Mouse (Mus musculus): ENCODE results near the gene Snapc2. TPM values are rescaled to one million over a fixed set of nuclear protein-coding genes. Genes with fewer than 3 reads are reported as not detected.
A peak's percentile ranks its signal among the peaks of the same experiment; 100 is the strongest.

Gene Snapc2
- total and polyA plus RNA-seq, 2 experiments from 2014 or later: 56.8 to 65.5 TPM

DNA sequence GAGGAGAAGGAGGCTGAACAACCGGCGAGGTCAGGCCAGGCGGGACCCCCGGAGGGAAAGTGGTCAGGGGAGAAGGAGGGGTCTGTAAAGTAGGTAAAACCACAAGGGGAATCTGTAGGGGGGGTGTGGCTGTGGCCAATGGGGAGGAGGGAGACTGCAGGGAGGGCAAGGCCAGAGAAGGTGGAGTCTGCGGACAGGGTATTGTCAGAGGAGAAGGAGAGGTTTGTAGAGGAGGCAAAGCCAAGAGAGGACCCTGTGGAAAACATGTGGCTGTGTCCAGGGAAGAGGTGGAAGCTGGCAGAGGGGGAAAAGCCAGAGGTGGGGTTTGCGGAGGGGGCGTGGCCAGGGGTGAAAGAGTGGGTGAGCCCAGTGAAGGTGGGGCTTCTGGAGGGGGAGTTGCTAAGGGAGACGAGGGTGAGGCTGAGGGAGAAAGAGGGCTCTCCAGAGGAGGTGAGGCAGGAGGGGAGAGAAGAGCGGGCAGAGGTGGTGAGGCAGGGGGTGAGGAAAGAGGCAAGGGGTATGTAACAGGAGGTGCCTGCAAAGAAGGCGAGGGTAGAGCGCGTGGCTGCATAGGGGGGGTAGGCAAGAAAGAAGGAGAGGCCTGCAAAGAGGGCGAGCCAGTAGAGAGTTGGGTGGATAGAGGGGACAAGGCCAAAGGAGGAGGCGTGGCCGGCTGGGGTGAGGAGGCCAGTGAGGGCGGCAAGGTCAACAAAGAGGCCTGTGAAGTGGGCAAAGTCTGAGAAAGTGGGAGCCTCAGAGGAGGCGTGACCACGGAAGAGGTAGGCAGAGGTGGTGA is 39.5 kb upstream of the Snapc2 start:
- H3K27ac ChIP-seq (ENCODE audit: low read depth, low read length): 0 out of 2 replicates have a peak overlapping the region, but pooled peaks have one; percentile 57
- peak overlapping the region; percentile 56 for H3K9ac ChIP-seq
- H3K36me3 ChIP-seq (ENCODE audit: insufficient read depth): peaks cover 20% of the 10 kb centered on the region
- no peaks in the 10 kb centered on the region for H3K27me3 ChIP-seq (ENCODE audit: insufficient read depth, low read length)
- peak overlapping the region; percentile 39 for H3K4me3 ChIP-seq (ENCODE audit: low read depth, low read length)
- WGBS: 13% methylated on average over 18 of the region's 18 CpGs
- peaks cover 26% of the 10 kb centered on the region for H3K4me1 ChIP-seq (ENCODE audit: insufficient read depth)
- no peak for TF ChIP-seq CTCF (IDR thresholded peaks at IDR 0.05; ENCODE audit: low read depth)
- DNase-seq (peak; percentile 50), ATAC-seq (peak; percentile 1; the same call in 1 of the 2 replicates)
- H3K9me3 ChIP-seq (ENCODE audit: low read length): no peaks in the 10 kb centered on the region
- H3K4me2 ChIP-seq (ENCODE audit: low read depth): peak overlapping the region; percentile 85

DNA sequence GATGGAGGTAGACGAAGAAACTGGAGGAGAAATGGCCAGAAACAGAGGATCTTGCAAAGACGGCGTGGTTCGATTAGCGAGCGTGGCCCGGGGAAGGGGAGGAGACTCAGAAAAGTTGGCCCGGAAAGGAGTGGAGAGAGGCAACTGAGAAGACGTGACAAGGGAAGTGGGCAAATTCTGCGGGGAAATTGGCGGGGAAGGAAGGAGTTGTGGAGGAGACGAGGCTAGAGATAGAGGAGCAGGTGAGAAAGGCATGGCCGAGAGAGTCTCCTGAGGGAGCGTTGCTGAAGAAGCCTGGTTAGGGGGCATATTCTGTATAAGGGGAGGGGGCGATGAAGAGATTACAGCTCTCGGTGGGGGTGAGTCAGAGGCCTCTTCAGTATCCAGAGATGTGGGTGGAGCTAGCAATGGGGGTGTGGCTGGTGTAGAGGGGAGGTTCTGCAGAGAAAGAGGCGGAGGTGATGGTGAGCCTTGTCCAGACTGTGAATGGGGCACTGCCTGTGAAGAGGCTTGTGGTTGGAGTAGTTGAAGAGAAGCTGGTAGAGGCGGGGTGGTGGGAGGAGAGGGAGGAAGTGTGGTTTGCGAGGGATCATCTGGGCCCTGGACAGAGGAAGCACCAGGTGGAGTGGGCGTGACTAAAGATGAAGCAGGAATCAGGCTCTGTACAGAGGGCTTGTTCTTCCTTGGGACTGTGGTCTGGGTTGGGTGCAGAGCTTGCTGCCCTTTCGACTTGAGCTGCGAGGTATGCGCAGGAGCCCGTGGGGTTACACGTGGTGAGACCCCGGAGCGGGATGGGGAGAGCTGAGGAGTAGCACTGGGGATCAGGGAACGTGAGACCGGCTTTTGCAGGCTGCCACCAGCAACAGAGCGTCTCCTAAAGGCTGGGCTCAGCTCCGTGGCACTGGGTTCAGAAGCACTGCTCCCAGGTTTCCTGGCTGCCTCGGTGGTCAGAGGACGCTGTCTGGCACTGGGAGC is 38.6 kb upstream of the Snapc2 start:
- Histone ChIP-seq H3K9ac (peak overlapping the region; percentile 56; the same call in 1 of the 2 replicates), H3K36me3 (ENCODE audit: insufficient read depth) (peaks cover 20% of the 10 kb centered on the region), H3K9me3 (ENCODE audit: low read length) (no peaks in the 10 kb centered on the region), H3K4me2 (ENCODE audit: low read depth) (peak overlapping the region; percentile 85), H3K27ac (ENCODE audit: low read depth, low read length) (0 out of 2 replicates have a peak overlapping the region, but pooled peaks have one; percentile 9), H3K4me3 (ENCODE audit: low read depth, low read length) (peak overlapping the region; percentile 39; the same call in 1 of the 2 replicates), H3K4me1 (ENCODE audit: insufficient read depth) (peaks cover 26% of the 10 kb centered on the region), H3K27me3 (ENCODE audit: insufficient read depth, low read length) (no peaks in the 10 kb centered on the region)
- no peak for TF ChIP-seq CTCF (IDR thresholded peaks at IDR 0.05; ENCODE audit: low read depth)
- DNase-seq: no peak
- WGBS: 21% methylated on average over 33 of the region's 33 CpGs
- no peak for ATAC-seq

DNA sequence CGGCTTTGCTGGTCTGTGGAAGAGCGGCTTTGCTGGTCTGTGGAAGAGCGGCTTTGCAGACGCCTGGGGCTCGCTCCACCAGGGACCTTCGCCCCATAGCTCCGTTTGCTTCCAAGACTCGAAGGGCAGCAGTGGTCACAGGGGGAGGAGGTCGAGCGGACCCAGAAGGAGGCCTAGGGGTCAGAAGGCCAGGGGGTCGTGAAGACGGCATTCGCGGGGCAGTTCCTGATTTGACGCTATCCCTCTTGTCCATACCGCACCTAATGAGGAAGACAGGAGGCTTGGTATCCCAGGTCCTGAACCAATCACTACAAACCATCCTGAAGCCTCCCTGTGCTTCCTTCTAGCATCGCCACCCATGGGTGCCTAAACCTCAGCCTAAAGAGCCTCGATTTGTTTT is 36.6 kb upstream of the Snapc2 start:
- DNase-seq: no peak
- Histone ChIP-seq H3K4me3 (ENCODE audit: low read depth, low read length) (peak overlapping the region; percentile 82), H3K4me1 (ENCODE audit: insufficient read depth) (peaks cover 26% of the 10 kb centered on the region), H3K4me2 (ENCODE audit: low read depth) (peak overlapping the region; percentile 85), H3K36me3 (ENCODE audit: insufficient read depth) (peaks cover 4% of the 10 kb centered on the region; the same call in 1 of the 2 replicates), H3K9ac (peak overlapping the region; percentile 95), H3K27me3 (ENCODE audit: insufficient read depth, low read length) (no peaks in the 10 kb centered on the region), H3K27ac (ENCODE audit: low read depth, low read length) (peak overlapping the region; percentile 96), H3K9me3 (ENCODE audit: low read length) (no peaks in the 10 kb centered on the region)
- WGBS: 4% methylated on average over 18 of the region's 18 CpGs
- ATAC-seq: peak; percentile 12
- no peak for TF ChIP-seq CTCF (IDR thresholded peaks at IDR 0.05; ENCODE audit: low read depth)

DNA sequence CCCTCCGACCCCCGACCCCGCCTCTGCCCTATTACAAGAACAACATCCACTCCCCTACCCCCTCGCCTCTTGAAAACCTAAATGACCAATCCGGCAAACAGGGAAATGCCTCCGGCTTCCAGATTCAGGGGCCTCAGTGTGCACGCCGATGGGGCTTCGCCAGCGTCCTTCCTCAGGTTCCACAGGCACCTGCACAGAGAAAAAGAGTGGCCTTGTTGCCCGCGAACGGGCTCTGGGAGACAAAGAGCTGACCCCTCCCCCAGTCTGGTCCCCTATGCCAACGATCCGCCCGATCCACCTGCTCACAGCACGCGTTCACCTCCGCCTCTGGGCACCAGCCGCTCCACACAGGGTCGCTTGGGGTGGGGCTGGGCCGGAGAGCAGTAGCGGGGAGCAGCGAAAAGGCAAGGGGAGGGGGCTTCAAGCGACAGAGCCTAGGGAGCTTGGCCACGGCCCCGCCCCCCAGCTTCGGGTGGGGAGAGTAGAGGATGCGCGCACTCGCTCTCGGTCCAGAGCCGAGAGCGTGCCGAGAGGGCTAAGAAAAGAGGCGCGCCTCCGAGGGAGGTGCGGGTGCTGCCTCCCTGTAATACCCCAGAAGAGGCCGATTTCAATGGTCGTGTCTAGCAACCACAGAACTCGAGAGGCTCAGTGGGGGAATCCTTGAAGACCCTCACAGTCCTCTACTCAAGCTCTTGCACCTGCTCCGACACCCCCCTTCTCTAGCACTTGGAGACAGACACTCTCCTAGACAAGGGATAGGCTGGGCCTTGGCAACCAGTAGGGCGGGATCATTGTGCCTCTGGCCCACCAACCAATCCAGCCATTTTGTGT is 35.9 kb upstream of the Snapc2 start, which contains the start of gene Prr36:
Gene Prr36 (minus strand): TSS at position 669 of the 831 bp plus-strand sequence.
- WGBS: under 1% methylated on average over 43 of the region's 44 CpGs
- ATAC-seq (peak; percentile 94), DNase-seq (peak; percentile 91)
- Histone ChIP-seq H3K9ac (peak within 1 kb of the TSS; percentile 95), H3K36me3 (ENCODE audit: insufficient read depth) (peaks cover 4% of the 10 kb centered on the region; the same call in 1 of the 2 replicates), H3K9me3 (ENCODE audit: low read length) (no peaks in the 10 kb centered on the region), H3K27ac (ENCODE audit: low read depth, low read length) (peak within 1 kb of the TSS; percentile 96), H3K27me3 (ENCODE audit: insufficient read depth, low read length) (no peaks in the 10 kb centered on the region), H3K4me2 (ENCODE audit: low read depth) (peak within 1 kb of the TSS; percentile 85), H3K4me1 (ENCODE audit: insufficient read depth) (peaks cover 26% of the 10 kb centered on the region), H3K4me3 (ENCODE audit: low read depth, low read length) (peak within 1 kb of the TSS; percentile 82)
- no peak for TF ChIP-seq CTCF (IDR thresholded peaks at IDR 0.05; ENCODE audit: low read depth)

DNA sequence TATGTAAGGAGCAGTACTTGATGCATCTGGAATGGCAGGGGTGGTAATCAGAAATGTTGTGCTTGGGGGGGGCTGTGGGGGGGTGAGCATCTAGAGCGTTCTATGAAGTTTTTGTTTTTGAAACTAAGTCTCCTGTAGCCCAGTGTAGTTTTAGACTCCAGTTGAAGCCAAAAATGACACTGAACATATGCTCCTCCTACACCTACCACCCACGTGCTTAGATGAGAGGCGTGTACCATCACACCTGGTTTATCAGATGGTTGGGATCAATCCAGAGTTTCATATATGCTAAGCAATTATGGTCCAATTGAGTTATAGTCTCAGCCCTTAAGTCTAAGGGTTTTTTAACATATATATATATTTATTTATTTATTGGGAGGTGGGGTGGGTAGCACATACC is 33.3 kb upstream of the Snapc2 start:
- no peaks in the 10 kb centered on the region for H3K9me3 ChIP-seq (ENCODE audit: low read length)
- TF ChIP-seq CTCF (IDR thresholded peaks at IDR 0.05; ENCODE audit: low read depth): no peak
- H3K9ac ChIP-seq: no peak overlapping the region
- ATAC-seq (no peak), DNase-seq (no peak)
- H3K4me3 ChIP-seq (ENCODE audit: low read depth, low read length): no peak overlapping the region
- WGBS: 91% methylated on average over 3 of the region's 3 CpGs
- no peak overlapping the region for H3K27ac ChIP-seq (ENCODE audit: low read depth, low read length)
- H3K4me1 ChIP-seq (ENCODE audit: insufficient read depth): peaks cover 12% of the 10 kb centered on the region
- H3K36me3 ChIP-seq (ENCODE audit: insufficient read depth): peaks cover 4% of the 10 kb centered on the region; the same call in 1 of the 2 replicates
- no peak overlapping the region for H3K4me2 ChIP-seq (ENCODE audit: low read depth)
- no peaks in the 10 kb centered on the region for H3K27me3 ChIP-seq (ENCODE audit: insufficient read depth, low read length)

DNA sequence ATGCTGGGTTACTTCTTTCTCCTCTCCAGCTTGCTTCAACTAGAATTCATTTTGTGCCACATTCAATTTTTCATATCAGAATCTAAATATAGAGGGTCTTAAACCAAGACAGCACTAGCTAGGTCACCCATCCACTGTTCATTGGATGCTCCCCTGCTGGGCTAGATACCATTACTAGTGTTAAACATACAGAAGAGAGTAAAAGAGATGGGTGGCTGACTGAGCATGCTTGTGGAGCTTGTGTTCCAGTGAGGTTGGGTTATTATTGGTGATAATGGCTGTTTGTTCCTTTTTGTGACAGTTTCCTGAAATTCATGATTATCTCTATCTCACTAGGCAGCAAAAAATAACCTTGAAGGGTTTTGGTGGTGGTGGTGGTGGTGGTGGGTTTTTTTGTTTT is 30.8 kb upstream of the Snapc2 start:
- no peak overlapping the region for H3K27ac ChIP-seq (ENCODE audit: low read depth, low read length)
- ATAC-seq (no peak), DNase-seq (no peak)
- no peaks in the 10 kb centered on the region for H3K27me3 ChIP-seq (ENCODE audit: insufficient read depth, low read length)
- no peak for TF ChIP-seq CTCF (IDR thresholded peaks at IDR 0.05; ENCODE audit: low read depth)
- H3K9ac ChIP-seq: no peak overlapping the region
- no peaks in the 10 kb centered on the region for H3K36me3 ChIP-seq (ENCODE audit: insufficient read depth)
- no peaks in the 10 kb centered on the region for H3K4me1 ChIP-seq (ENCODE audit: insufficient read depth)
- no peaks in the 10 kb centered on the region for H3K9me3 ChIP-seq (ENCODE audit: low read length)
- no peak overlapping the region for H3K4me2 ChIP-seq (ENCODE audit: low read depth)
- no peak overlapping the region for H3K4me3 ChIP-seq (ENCODE audit: low read depth, low read length)
